15 mouse cellular contexts compared by ENCODE assay signal in the genomic region with DNA sequence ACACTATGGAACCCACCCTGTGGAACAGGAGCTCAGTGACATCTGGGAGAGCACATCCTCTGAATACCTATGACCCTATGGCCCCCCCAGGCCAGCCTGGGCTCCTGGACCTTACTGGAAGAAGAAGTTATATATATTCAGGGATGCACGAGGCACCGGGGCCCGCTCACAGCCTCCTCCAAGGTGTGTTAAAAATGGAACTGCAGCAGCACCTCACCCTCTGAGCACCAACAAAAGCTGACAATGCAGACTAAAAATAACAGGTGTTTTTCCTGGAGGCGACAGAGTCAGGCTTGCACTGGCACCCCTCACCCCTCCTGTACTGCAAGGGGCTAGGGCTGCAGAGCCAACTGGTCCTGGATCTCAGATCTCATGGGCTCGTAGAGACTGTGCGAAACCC.
"Had no signal": no experiment of that assay in that cellular context is flagged by ENCODE, and none has a peak within 500 bp of the region (broad histone marks: within the 10 kb centered on the region; RNA-seq: fewer than 3 reads in every experiment).

No protein-coding gene starts in this region.

- H3K9me3 ChIP-seq: limb, embryonic 12.5 days; liver, embryonic 13.5 days; lung, embryonic 15.5 days; midbrain, embryonic 15.5 days; neural tube, embryonic 12.5 days had no signal

- H3K9ac ChIP-seq: limb, embryonic 12.5 days; liver, embryonic 13.5 days; liver, postnatal 0 days; lung, embryonic 15.5 days; midbrain, embryonic 15.5 days; neural tube, embryonic 12.5 days had no signal

- DNase-seq: kidney, postnatal 10 days; kidney, postnatal 4 days; liver; liver, embryonic 13.5 days; liver, postnatal 0 days; lung, postnatal 14 days had no signal

- H3K27me3 ChIP-seq: limb, embryonic 12.5 days; liver, embryonic 13.5 days; lung, embryonic 15.5 days; midbrain, embryonic 15.5 days; neural tube, embryonic 12.5 days had no signal

- H3K36me3 ChIP-seq: limb, embryonic 12.5 days; liver, embryonic 13.5 days; lung, embryonic 15.5 days; midbrain, embryonic 15.5 days; neural tube, embryonic 12.5 days had no signal

- H3K4me2 ChIP-seq: limb, embryonic 12.5 days; liver, embryonic 13.5 days; lung, embryonic 15.5 days; midbrain, embryonic 11.5 days; midbrain, embryonic 15.5 days; neural tube, embryonic 12.5 days had no signal

- H3K4me3 ChIP-seq: layer of hippocampus, adult 2 months; limb, embryonic 12.5 days; liver, embryonic 13.5 days; lung, embryonic 15.5 days; megakaryocyte, embryonic 14.5 days; midbrain, embryonic 15.5 days; neural tube, embryonic 12.5 days had no signal

- H3K27ac ChIP-seq: layer of hippocampus, adult 2 months; limb, embryonic 12.5 days; liver, embryonic 13.5 days; lung, embryonic 15.5 days; macrophage; midbrain, embryonic 15.5 days; neural tube, embryonic 12.5 days; stomach, postnatal 0 days had no signal

- ATAC-seq: liver, postnatal 0 days; midbrain, embryonic 15.5 days had no signal

- H3K4me1 ChIP-seq: limb, embryonic 12.5 days; liver, embryonic 13.5 days; midbrain, embryonic 15.5 days; neural tube, embryonic 12.5 days had no signal
